Mouse (Mus musculus): ENCODE measurements around the gene Olfr199.
"Not testable (repeated sequence)": the region's sequence is repeated elsewhere in the genome, so short reads cannot be mapped to it uniquely, and the experiment has no call there.

The Olfr199 gene

GRCm38 (mm10) chr16:59219667-59220066 is at the start of gene Olfr199:
Olfr199 (minus strand) TSS chr16:59219767.
- DNase-seq = not testable (repeated sequence)

- not testable (repeated sequence) for DNase-seq
Measured at GRCm38 (mm10) chr16:59269097-59269496, 49.5 kb upstream of the Olfr199 start.

GRCm38 (mm10) chr16:59249684-59250083 is 30.1 kb upstream of the Olfr199 start:
- no peak for DNase-seq

- not testable (repeated sequence) for DNase-seq
Measured at GRCm38 (mm10) chr16:59217861-59218260, 1.7 kb downstream of the Olfr199 start.

GRCm38 (mm10) chr16:59203433-59203832 is 16.1 kb downstream of the Olfr199 start, which contains the start of gene Olfr198:
Olfr198 (minus strand) TSS chr16:59203533.
- not testable (repeated sequence) for DNase-seq

- no peak for DNase-seq
Measured at GRCm38 (mm10) chr16:59170354-59170753, 49.2 kb downstream of the Olfr199 start, which contains the start of gene Olfr196. Olfr196 (minus strand) TSS chr16:59170454.
